Mouse (Mus musculus) ES-E14 (cell line): Measurements from ENCODE around the gene Fbxo22. TPM values are rescaled to one million over a fixed set of nuclear protein-coding genes. Genes with fewer than 3 reads are reported as not detected.
A peak's percentile ranks its signal among the peaks of the same experiment; 100 is the strongest.

Experiments used
- DNase-seq: peaks from one replicate; pipeline ENCODE4 v3.0.0-alpha.2; 2013; ENCODE audit warnings: low read depth, low spot score
- H3K27ac ChIP-seq: 2 replicates; pipeline ENCODE4 v1.5.1; 2012; ENCODE audit warnings: low read depth, mild to moderate bottlenecking, low read length, moderate library complexity, mixed read lengths; ENCODE audit not compliant: poor library complexity, insufficient read depth, severe bottlenecking
- H3K36me3 ChIP-seq: 2 replicates; pipeline ENCODE4 v1.6.1; 2012; ENCODE audit warnings: mild to moderate bottlenecking, low read length, moderate library complexity, mixed read lengths; ENCODE audit not compliant: control insufficient read depth, poor library complexity, insufficient read depth, severe bottlenecking
- H3K4me1 ChIP-seq, 2 experiments: fragments of 150-350 bp in 1 of 2; sonication (generic) in 1 of 2; 2 replicates each; pipeline ENCODE4 v1.6.1; 2012; ENCODE audit warnings: low read length in 2 of 2, mild to moderate bottlenecking in 1 of 2, mixed read lengths in 1 of 2; ENCODE audit not compliant: control insufficient read depth in 2 of 2, insufficient read depth in 2 of 2, poor library complexity in 1 of 2
- H3K4me3 ChIP-seq, 2 experiments: fragments of 150-350 bp in 1 of 2; sonication (generic) in 1 of 2; 2 replicates each; pipeline ENCODE4 v1.5.1; 2012; ENCODE audit warnings: low read length in 2 of 2, low read depth in 1 of 2, mild to moderate bottlenecking in 1 of 2, mixed read lengths in 1 of 2; ENCODE audit not compliant: insufficient read depth in 1 of 2, poor library complexity in 1 of 2, severe bottlenecking in 1 of 2
- H3K9ac ChIP-seq: 2 replicates; pipeline ENCODE4 v1.6.1; 2012; ENCODE audit warnings: low read depth, mild to moderate bottlenecking, low read length, mixed read lengths; ENCODE audit not compliant: poor library complexity, insufficient read depth, severe bottlenecking
- H3K9me3 ChIP-seq: fragments of 150-350 bp; sonication (generic); 2 replicates; pipeline ENCODE4 v1.6.1; 2012; ENCODE audit warnings: low read depth, mild to moderate bottlenecking, low read length; ENCODE audit not compliant: control insufficient read depth, insufficient read depth
- CHD2 ChIP-seq: IDR thresholded peaks from 2 replicates; pipeline ENCODE4 v1.6.1; 2014; ENCODE audit warnings: mild to moderate bottlenecking, low read depth, low read length, inconsistent platforms
- HCFC1 ChIP-seq: IDR thresholded peaks from 2 replicates; pipeline ENCODE4 v1.6.1; 2012; ENCODE audit warnings: low read length, inconsistent platforms, borderline replicate concordance; ENCODE audit not compliant: insufficient read depth
- MAFK ChIP-seq: IDR thresholded peaks from 2 replicates; pipeline ENCODE4 v1.6.1; 2014; ENCODE audit warnings: mild to moderate bottlenecking, low read depth, low read length, inconsistent platforms; ENCODE audit not compliant: insufficient read depth
- ZC3H11A ChIP-seq: IDR thresholded peaks from 2 replicates; pipeline ENCODE4 v1.6.1; 2012; ENCODE audit warnings: low read depth, mild to moderate bottlenecking, inconsistent platforms, low read length, borderline replicate concordance
- ZNF384 ChIP-seq: IDR thresholded peaks from 2 replicates; pipeline ENCODE4 v1.6.1; 2012; ENCODE audit warnings: low read depth, low read length, inconsistent platforms
- in situ Hi-C, 2 experiments: fragments of 600-800 bp; cut with MboI; formaldehyde crosslinking; loops; one replicate each; pipeline ENCODE4 v1.15.1; 2025; ENCODE audit warnings: low sequenced_read_pairs in 2 of 2, inconsistent platforms in 1 of 2; ENCODE audit not compliant: unreplicated experiment in 2 of 2
- total RNA-seq: library from RNA; depleted of rRNA; stranded (reverse); fragments of 300-350 nt; gene quantifications from 2 replicates; pipeline ENCODE4 v1.2.3, GENCODE M21; 2012

The Fbxo22 gene
- total RNA-seq, 1 experiment: 60.5 TPM

GRCm38 (mm10) chr9:55225165-55225737 lies 16.5 kb downstream of the Fbxo22 start:
- Histone ChIP-seq H3K27ac (peak overlapping the region; percentile 7; the same call in 1 of the 2 replicates), H3K4me3 (no peak overlapping the region), H3K9me3 (no peaks in the 10 kb centered on the region), H3K4me1 (peaks cover 4 to 5% of the 10 kb centered on the region in 2 experiments; a peak in 2 of 4 replicates), H3K9ac (no peak overlapping the region), H3K36me3 (peaks cover 27% of the 10 kb centered on the region)
- in situ Hi-C loops: no loop called here
- DNase-seq: no peak
- TF ChIP-seq ZNF384 (no peak), MAFK (no peak), CHD2 (0 out of 2 replicates have a peak, but pooled peaks have one; percentile 43), HCFC1 (no peak), ZC3H11A (no peak)

- Histone ChIP-seq H3K4me3 (no peak overlapping the region), H3K9me3 (no peaks in the 10 kb centered on the region), H3K9ac (no peak overlapping the region), H3K36me3 (peaks cover 20% of the 10 kb centered on the region), H3K4me1 (peaks cover 4 to 5% of the 10 kb centered on the region in 2 experiments; a peak in 2 of 4 replicates), H3K27ac (no peak overlapping the region)
- in situ Hi-C loops: no loop called here
- no peak for DNase-seq
- no peak for TF ChIP-seq HCFC1
- no peak for TF ChIP-seq ZC3H11A
- TF ChIP-seq CHD2: no peak
These were observed 17.5 kb downstream of the Fbxo22 start for GRCm38 (mm10) chr9:55226251-55226650.

- no peak for DNase-seq
- H3K4me3 ChIP-seq: no peak overlapping the region
- H3K4me1 ChIP-seq: peaks cover 6 to 10% of the 10 kb centered on the region in 2 experiments; a peak in 3 of 4 replicates
- H3K27ac ChIP-seq: no peak overlapping the region
- H3K9me3 ChIP-seq: no peaks in the 10 kb centered on the region
- TF ChIP-seq ZNF384 (no peak), MAFK (no peak), CHD2 (no peak), ZC3H11A (no peak), HCFC1 (no peak)
- H3K36me3 ChIP-seq: peaks cover 11% of the 10 kb centered on the region
- in situ Hi-C loops: no loop called here
- no peak overlapping the region for H3K9ac ChIP-seq
These were observed 19.4 kb downstream of the Fbxo22 start for GRCm38 (mm10) chr9:55228149-55228548.

GRCm38 (mm10) chr9:55229010-55229409 lies 20.3 kb downstream of the Fbxo22 start:
- Histone ChIP-seq H3K9me3 (no peaks in the 10 kb centered on the region), H3K27ac (no peak overlapping the region), H3K9ac (no peak overlapping the region), H3K36me3 (peaks cover 5% of the 10 kb centered on the region), H3K4me1 (peaks cover 6 to 12% of the 10 kb centered on the region in 2 experiments; a peak in 3 of 4 replicates), H3K4me3 (no peak overlapping the region)
- TF ChIP-seq CHD2 (no peak), ZC3H11A (no peak), HCFC1 (no peak), ZNF384 (no peak), MAFK (no peak)
- no peak for DNase-seq
- in situ Hi-C loops: no loop called here
